Mouse (Mus musculus) embryonic stem cell, embryonic (primary cell): ENCODE data around the gene Alpl.

ENCODE experiments used
- CTCF ChIA-PET, 4 experiments: fragments of 300-600 bp in 2 of 4; fragments of 350-600 bp in 2 of 4; sonication (Branson Sonifier 250); formaldehyde crosslinking; loops; one replicate each; lab custom pipeline; 2022; ENCODE audit warnings: inconsistent platforms in 2 of 4; lab: Charles Lee
- POLR2A ChIA-PET, 4 experiments: fragments of 300-600 bp in 2 of 4; fragments of 350-600 bp in 2 of 4; sonication (Branson Sonifier 250); formaldehyde crosslinking; loops; one replicate each; lab custom pipeline; 2022; ENCODE audit warnings: antibody characterized with exemption in 4 of 4, inconsistent platforms in 1 of 4; lab: Charles Lee

Alpl gene

DNA sequence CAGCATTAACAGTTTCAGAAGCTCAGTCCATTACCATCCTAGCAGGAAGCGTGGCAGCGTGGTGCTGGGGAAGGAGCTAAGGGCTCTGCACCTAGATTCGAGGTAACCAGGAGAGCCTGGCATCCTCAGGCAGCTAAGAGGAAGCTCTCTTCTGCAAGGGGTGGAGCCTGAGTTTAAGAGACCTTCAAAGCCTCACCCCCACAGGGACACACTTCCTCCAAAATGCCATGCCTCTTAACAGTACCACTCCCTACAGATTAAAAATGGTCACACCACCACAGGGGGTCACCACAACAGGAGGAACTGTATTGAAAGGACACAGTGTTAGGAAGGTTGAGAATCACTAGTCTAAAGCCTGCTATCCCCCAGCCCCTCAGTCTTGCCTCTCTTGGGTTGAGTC is 19.3 kb upstream of the Alpl start:
- ChIA-PET CTCF (interaction anchor here (0.7 to 1.5 kb wide), 8 partner anchors 9 to 292 kb away, joined by 3 to 5 read pairs (median 3); no protein-coding TSS in a partner anchor), POLR2A (interaction anchor here in 1 of 4 experiments (1.1 to 1.9 kb wide), 3 partner anchors 9 to 20 kb away, joined by 3 to 6 read pairs (median 3); no protein-coding TSS in a partner anchor)

- POLR2A ChIA-PET = interaction anchor here in 2 of 4 experiments (1.0 to 2.2 kb wide), 5 partner anchors 13 to 90 kb away, joined by 3 to 9 read pairs (median 3); no protein-coding TSS in a partner anchor
- CTCF ChIA-PET = interaction anchor here in 3 of 4 experiments (0.6 to 2.1 kb wide), 4 partner anchors 8 to 1055 kb away, joined by 3 to 7 read pairs (median 4); no protein-coding TSS in a partner anchor
These were observed 18.0 kb upstream of the Alpl start for GRCm38 (mm10) chr4:137814140-137814539.

DNA sequence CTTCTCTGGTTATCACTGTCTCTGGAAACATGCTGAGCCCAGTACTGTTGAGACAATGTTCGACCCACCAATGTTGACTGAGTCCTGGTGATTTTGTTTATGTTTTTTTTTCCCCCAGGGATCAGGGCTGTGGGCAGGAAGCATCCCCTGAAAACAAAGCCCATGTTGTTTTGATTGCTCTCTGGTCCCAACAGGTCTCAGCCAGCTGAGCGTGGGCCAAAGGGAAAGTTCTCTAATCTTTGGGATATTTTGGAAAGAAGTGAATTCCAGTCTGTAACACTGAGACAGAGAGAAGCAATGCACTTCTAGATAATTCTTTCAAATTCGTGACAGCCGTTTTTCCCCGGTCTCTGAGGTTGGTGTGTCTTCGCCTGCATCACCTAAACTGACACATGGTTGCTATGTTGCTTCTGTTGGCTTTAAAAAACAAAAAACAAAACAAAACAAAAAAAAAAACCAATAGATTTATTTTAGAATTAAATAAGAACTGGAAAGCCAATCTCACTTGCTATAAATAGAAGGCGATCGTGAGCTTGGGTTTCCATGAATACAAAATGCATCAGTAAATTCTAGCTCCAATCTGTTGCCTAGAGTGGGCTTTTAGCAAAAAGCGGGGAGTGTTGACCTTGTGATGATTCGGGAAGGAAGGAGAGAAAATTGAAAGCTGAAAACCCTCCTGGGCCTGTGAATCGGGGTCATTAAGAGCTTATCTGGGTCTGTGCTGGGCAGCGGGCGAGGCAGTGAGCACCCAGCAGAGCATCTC is 16.9 kb upstream of the Alpl start:
- ChIA-PET CTCF (interaction anchor here in 2 of 4 experiments (0.6 to 2.1 kb wide), 3 partner anchors 23 to 339 kb away, joined by 3 to 7 read pairs (median 5); no protein-coding TSS in a partner anchor), POLR2A (interaction anchor here in 2 of 4 experiments (0.8 to 2.2 kb wide), 6 partner anchors 12 to 89 kb away, joined by 3 to 9 read pairs (median 3); no protein-coding TSS in a partner anchor)

DNA sequence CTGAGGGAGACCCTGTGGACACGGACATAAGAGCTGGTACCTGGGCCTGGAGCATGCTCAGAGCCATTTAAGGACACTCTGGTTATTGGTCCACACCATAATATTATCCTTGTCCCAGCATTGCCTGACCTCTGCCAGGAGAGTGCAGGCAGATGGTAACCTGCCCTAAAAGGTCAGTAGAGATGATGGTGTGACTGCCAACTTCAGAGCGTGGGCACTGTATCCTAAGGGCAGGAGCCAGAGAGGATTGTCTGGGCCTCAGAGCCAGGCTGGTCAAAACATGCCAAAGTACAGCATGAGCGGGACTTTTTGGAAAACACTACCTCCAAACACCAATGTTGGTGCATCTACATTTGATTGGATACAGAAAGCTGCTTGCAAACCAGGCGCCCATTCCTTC is 13.8 kb upstream of the Alpl start:
- ChIA-PET CTCF (interaction anchor here in 3 of 4 experiments (0.7 to 1.2 kb wide), 4 partner anchors 26 to 135 kb away, joined by 3 to 7 read pairs (median 4); no protein-coding TSS in a partner anchor), POLR2A (interaction anchor here in 1 of 4 experiments (1.0 kb wide), 1 partner anchor 26 kb away, joined by 3 read pairs; no protein-coding TSS in a partner anchor)

- ChIA-PET CTCF (interaction anchor here in 3 of 4 experiments (1.3 to 1.6 kb wide), 4 partner anchors 8 to 78 kb away, joined by 4 to 6 read pairs (median 4); no protein-coding TSS in a partner anchor), POLR2A (interaction anchor here in 2 of 4 experiments (0.8 to 1.5 kb wide), 5 partner anchors 8 to 210 kb away, joined by 3 to 5 read pairs (median 3); no protein-coding TSS in a partner anchor)
These were observed 11.2 kb upstream of the Alpl start for GRCm38 (mm10) chr4:137807301-137807851.

- CTCF ChIA-PET = interaction anchor here (0.6 to 4.7 kb wide), 66 partner anchors 10 to 494 kb away, joined by 3 to 20 read pairs (median 4); partner anchors contain the start of genes Ece1 (in 2 of the 4) and Rap1gap (in 1 of the 4)
- POLR2A ChIA-PET = interaction anchor here (0.6 to 16.4 kb wide), 75 partner anchors 10 to 535 kb away, joined by 3 to 346 read pairs (median 4); partner anchors contain the start of genes Ece1 (in 2 of the 4) and Usp48 (in 1 of the 4)
These were observed 5.0 kb upstream of the Alpl start for GRCm38 (mm10) chr4:137801196-137801595.

GRCm38 (mm10) chr4:137800324-137800723 is 4.1 kb upstream of the Alpl start:
- POLR2A ChIA-PET = interaction anchor here (0.5 to 16.4 kb wide), 55 partner anchors 9 to 210 kb away, joined by 3 to 346 read pairs (median 4); partner anchors contain the start of gene Usp48 (in 1 of the 4)
- CTCF ChIA-PET = interaction anchor here (0.6 to 4.7 kb wide), 23 partner anchors 24 to 145 kb away, joined by 3 to 20 read pairs (median 4); partner anchors contain the start of genes Ece1 (in 1 of the 4) and Rap1gap (in 1 of the 4)

GRCm38 (mm10) chr4:137797038-137797437 is 854 bp upstream of the Alpl start:
- POLR2A ChIA-PET = interaction anchor here in 2 of 4 experiments (1.1 to 16.4 kb wide), 10 partner anchors 8 to 121 kb away, joined by 3 to 346 read pairs (median 6); no protein-coding TSS in a partner anchor
- CTCF ChIA-PET = interaction anchor here in 2 of 4 experiments (0.6 to 2.9 kb wide), 6 partner anchors 8 to 68 kb away, joined by 3 to 12 read pairs (median 4); no protein-coding TSS in a partner anchor

DNA sequence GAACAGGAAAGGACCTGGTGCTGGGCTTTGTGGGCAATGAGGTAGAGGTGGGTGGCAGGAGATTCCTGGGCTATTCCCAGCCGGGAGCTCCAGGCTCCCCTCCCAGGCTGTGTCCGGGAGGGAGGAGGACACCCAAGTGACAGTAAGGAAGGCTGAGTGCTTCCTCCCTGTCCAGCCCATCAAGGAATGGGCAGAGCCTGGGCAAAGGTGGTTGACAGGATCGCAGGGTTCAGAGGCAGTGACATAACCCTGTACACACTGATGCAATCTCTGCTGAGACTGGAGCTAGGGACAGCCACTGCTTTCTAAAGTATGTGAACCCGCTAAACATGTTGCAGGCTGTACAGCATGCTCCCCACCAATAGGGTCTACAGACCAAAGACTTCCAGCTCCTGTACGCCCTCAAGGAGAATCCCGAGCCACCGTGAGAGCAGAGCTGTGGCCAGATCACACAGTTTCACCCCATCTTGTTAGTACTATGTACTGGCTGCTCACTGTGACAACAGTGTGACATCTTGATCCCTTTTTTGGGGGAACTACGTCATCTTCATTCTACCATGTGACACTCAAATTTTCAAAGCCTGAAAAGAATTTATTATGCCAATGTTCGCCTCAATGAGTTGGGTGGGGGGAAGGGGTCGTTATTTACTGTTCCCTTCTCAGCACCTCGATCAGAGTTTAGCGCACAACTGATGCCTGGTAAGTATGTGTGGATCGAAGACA is 1.8 kb downstream of the Alpl start:
- POLR2A ChIA-PET = interaction anchor here (0.6 to 16.4 kb wide), 23 partner anchors 9 to 178 kb away, joined by 3 to 346 read pairs (median 4); no protein-coding TSS in a partner anchor
- CTCF ChIA-PET = interaction anchor here (0.6 to 2.1 kb wide), 7 partner anchors 16 to 208 kb away, joined by 3 to 8 read pairs (median 5); no protein-coding TSS in a partner anchor

DNA sequence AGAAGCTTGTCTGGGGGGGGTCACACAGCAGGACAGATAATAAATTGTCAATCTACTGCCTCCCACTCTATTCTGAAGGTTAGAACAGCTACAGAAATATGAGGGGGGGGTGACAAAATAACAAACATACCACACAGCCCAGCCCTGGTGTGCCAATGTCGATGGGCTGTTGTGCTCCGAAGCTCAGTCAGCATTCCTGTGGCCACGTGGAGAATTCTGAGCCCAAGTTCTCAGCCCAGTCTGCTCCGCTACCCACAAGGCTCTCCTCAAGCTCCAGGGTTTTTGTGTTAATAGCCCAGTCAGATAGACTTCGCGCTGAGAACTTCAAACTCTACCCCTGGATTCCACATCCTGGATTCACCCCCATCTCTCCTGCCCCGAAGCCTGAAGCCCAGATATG is 2.6 kb downstream of the Alpl start:
- ChIA-PET CTCF (interaction anchor here in 2 of 4 experiments (0.6 to 2.1 kb wide), 4 partner anchors 43 to 139 kb away, joined by 3 to 8 read pairs (median 4); no protein-coding TSS in a partner anchor), POLR2A (interaction anchor here in 3 of 4 experiments (0.6 to 16.4 kb wide), 20 partner anchors 10 to 177 kb away, joined by 3 to 346 read pairs (median 4); no protein-coding TSS in a partner anchor)

GRCm38 (mm10) chr4:137791440-137791839 is 4.7 kb downstream of the Alpl start:
- CTCF ChIA-PET = interaction anchor here in 3 of 4 experiments (0.6 to 1.6 kb wide), 12 partner anchors 10 to 93 kb away, joined by 3 to 20 read pairs (median 4); no protein-coding TSS in a partner anchor
- POLR2A ChIA-PET = interaction anchor here (0.5 to 17.0 kb wide), 36 partner anchors 3 to 130 kb away, joined by 3 to 346 read pairs (median 4); partner anchors contain the start of gene Alpl (in 1 of the 4)

DNA sequence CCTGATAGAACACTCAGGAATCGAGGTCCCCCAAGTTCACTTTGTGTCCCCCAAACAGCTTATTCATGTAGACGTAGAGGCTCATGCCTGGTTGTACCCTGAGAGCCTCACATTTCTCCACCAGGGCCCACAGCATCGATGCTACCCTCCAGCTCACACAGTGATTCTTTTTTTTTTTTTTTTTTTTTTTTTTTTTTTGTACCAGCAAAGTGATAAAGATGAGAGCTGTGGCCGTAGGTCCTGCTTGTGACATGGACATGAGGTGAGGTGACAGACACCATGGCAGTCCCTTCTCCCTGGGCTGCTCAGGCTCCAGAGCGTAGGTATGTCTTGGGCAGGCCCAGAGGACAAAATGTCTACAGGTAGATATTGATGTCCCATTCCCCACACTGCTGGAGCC is 5.2 kb downstream of the Alpl start:
- ChIA-PET POLR2A (interaction anchor here (0.5 to 17.0 kb wide), 40 partner anchors 3 to 225 kb away, joined by 3 to 346 read pairs (median 4); partner anchors contain the start of gene Alpl (in 1 of the 4)), CTCF (interaction anchor here (0.6 to 1.6 kb wide), 16 partner anchors 10 to 1202 kb away, joined by 3 to 20 read pairs (median 4); no protein-coding TSS in a partner anchor)

DNA sequence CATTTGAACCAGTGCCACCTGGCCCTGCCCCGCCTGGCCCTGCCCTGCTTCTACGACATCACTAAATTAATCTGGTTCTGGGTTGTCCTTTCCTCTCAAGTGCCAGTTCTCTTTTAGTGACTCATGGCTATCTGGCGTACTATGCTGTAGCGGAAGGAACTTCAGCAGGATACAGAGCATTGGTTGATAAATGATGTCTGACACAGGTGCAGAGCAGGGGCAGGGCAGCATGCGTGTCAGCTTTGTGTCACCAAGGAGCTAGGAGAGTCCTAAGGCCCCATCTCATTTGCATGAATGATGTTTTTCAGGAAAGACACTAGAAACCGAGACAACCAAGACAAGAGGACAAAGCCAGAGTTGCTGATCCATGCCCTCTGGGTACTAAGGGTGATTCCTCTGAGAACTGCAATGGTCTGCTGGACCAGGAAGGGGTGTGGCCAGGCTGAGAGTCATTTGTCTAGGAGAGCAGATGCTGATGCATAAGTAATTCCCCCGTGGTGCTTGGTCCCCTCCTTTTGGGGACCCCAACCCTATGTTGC is 7.6 kb downstream of the Alpl start:
- CTCF ChIA-PET = interaction anchor here in 2 of 4 experiments (0.6 to 1.2 kb wide), 4 partner anchors 11 to 616 kb away, joined by 3 to 4 read pairs (median 3); no protein-coding TSS in a partner anchor
- POLR2A ChIA-PET = interaction anchor here (0.5 to 17.0 kb wide), 23 partner anchors 4 to 194 kb away, joined by 3 to 346 read pairs (median 4); partner anchors contain the start of gene Alpl (in 1 of the 4)

- CTCF ChIA-PET = interaction anchor here in 2 of 4 experiments (0.6 to 0.8 kb wide), 4 partner anchors 10 to 617 kb away, joined by 3 to 4 read pairs (median 3); no protein-coding TSS in a partner anchor
- POLR2A ChIA-PET = interaction anchor here (0.5 to 17.0 kb wide), 20 partner anchors 4 to 1640 kb away, joined by 3 to 346 read pairs (median 4); partner anchors contain the start of gene Alpl (in 1 of the 4)
These were observed 8.4 kb downstream of the Alpl start for GRCm38 (mm10) chr4:137787589-137788289.

DNA sequence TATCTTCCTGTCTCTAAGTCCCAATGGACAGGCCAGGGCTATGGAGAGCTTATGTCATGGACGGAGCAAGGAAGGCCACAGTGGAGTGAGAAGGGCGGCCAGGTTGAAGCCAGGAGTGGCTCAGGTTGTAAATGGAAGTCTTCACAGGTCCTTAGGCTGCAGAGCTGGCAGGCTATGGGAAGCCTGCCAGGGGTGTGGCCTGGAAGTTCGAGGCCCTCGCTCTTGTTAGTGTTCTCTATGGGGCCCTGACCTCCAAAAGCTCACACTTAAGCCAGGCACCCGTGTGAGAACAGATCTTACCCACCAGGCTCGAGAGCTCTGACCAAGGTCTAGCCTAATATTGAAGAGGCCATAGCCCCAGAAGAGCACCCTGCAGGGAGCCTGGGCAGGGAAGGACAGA is 9.7 kb downstream of the Alpl start:
- POLR2A ChIA-PET = interaction anchor here in 3 of 4 experiments (0.6 to 17.0 kb wide), 10 partner anchors 2 to 1703 kb away, joined by 3 to 346 read pairs (median 4); partner anchors contain the start of gene Alpl (in 1 of the 3)
- CTCF ChIA-PET = no interaction called here
